Mouse (Mus musculus) heart, adult 8-10 months (tissue): ENCODE measurements around the gene Wdpcp. TPM values are rescaled to one million over a fixed set of nuclear protein-coding genes. Genes with fewer than 3 reads are reported as not detected.
"Not testable (repeated sequence)": the region's sequence is repeated elsewhere in the genome, so short reads cannot be mapped to it uniquely, and the experiment has no call there.

Source experiments
- DNase-seq: peaks from one replicate; pipeline ENCODE4 v3.0.0; 2022; ENCODE audit warnings: low spot score
- total RNA-seq, 4 experiments: library from RNA; stranded (reverse); gene quantifications; 2 replicates each; pipeline ENCODE4 v1.2.4; 2022

Gene Wdpcp
- total RNA-seq: 1 to 10 TPM; 3.1 to 5.1 (median 3.8) TPM

GRCm38 (mm10) chr11:21571700-21572381 is at the start of gene Wdpcp, which contains the start of gene Mdh1:
TSS of gene Wdpcp (plus strand) at chr11:21572235.
TSS of gene Mdh1 (minus strand) at chr11:21572367.
- DNase-seq: peak; percentile 97

DNA sequence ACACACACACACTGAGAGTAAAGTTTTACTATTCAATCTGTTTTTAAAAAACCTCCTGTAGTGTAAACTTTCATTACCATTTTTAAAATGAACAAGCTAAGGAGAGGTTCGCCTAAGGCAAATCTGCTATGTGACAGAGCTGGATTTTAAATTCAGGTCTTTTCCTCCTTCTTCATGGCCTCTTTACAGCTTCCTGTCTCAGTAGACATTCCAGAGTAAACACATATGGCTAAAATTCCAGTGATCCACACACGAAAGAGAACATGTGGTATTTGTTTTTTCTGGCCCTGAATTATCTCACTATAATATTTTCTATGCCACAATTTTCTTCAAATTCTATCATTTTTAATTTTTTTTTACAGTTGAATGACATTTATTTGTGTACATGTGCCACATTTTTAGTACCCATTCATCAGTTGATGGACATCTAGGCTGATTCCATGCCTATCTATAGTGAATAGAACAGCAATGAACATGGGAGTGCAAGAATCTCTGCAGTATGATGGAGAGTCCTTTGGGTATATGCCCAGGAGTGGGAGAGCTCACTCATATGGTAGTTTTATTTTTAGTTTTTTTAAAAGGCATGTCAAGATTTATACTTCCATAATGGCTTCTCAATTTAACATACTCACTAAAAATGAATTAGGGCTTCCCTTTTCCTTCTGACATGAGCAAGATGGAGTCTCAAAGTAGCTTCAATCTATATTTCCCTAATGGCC is 43.2 kb upstream of the Wdpcp start:
- no peak for DNase-seq

DNA sequence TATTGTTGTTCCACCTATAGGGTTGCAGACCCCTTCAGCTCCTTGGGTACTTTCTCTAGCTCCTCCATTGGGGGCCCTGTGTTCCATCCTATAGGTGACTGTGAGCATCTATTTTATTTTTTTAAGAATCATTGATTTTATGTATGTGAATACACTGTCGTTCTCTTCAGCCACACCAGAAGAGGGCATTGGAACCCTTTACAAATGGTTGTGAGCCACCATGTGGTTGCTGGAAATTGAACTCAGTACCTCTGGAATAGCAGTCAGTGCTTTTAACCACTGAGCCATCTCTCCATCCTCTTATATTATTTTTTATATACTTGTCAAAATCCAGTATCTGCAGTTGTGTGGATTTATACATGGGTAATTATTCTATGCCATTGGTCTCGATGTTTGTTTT is 41.2 kb upstream of the Wdpcp start:
- DNase-seq: not testable (repeated sequence)

DNA sequence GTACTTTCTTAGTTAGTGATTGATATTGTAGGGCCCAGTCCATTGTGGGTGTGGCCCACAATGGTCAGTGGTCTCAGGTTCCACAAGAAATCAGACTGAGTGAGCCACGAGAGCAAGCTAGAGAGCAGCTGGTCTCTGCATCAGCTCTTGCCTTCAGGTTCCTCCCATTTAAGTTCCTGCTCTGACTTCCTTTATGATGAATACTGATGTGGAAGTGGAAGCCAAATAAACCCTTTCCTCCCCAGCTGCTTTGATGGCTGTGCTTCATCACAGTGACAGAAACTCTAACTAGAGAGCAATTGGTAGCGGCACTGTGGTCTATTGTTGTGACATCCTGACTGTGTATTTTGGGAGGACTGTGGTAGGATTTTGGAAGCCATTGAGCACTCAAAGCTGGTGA is 32.0 kb upstream of the Wdpcp start:
- no peak for DNase-seq

- DNase-seq: no peak
These were observed 31.4 kb upstream of the Wdpcp start for GRCm38 (mm10) chr11:21540622-21541021.

- no peak for DNase-seq
These were observed 29.3 kb upstream of the Wdpcp start for GRCm38 (mm10) chr11:21542731-21543130.

- DNase-seq: no peak
These were observed 27.0 kb upstream of the Wdpcp start for GRCm38 (mm10) chr11:21545021-21545420.

DNA sequence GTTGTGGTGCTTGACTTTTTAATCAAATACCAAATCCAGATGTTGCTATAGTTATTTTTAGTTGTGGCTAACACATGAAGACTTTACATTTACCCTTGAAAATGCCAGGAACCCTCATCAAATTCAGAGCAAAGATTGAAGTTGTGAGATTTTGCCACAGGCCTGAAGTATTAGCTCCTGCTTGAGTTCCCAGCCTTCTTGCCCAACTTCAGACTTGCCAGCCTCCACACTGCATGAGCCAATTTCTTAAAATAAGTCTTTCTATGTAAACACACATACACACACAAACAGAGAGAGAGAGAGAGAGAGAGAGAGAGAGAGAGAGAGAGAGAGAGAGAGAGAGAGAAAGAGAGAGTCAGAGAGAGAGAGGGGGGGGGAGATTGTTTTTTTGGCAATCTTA is 26.1 kb upstream of the Wdpcp start:
- DNase-seq: no peak

- no peak for DNase-seq
These were observed 25.4 kb upstream of the Wdpcp start for GRCm38 (mm10) chr11:21546671-21547070.

- DNase-seq: no peak
These were observed 24.5 kb upstream of the Wdpcp start for GRCm38 (mm10) chr11:21547518-21547917.

DNA sequence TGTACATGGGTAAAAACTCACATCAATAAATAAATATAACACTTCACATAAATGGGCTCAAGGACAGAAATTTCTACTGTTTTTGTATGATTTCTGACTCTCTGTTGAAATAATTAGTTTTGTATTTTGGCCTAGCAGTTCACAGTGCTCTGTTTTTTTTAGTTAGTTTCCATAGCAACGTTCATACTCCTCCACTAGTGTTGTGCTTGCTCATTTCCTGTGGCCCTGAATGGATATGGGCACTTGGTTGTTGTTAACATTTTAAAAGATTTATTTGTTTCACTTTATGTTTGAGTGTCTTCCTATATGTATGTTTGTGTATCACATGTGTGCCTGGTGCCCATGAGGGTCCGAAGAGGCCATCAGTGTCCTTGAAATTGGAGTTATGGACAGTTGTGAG is 23.0 kb upstream of the Wdpcp start:
- DNase-seq: no peak

DNA sequence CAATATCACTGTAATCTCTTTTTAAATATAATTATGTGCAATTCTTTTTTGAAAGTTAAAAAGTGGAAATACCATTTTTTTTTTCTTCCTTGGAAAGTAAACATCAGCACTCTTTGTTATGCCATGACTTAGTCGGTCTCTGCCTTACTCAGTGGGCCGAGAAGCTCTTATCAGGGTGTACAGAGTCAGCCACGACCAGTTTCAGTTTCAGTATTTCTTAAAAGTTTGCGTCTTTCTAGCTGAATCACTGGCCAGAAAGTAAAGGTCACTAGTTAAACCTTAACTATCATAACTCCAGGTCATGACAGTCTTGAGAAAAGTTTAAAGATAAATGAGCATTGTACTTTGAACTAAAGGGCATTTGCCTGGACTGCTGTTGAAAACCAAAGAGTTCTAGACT is 22.3 kb upstream of the Wdpcp start:
- no peak for DNase-seq

GRCm38 (mm10) chr11:21550222-21551173 is 21.5 kb upstream of the Wdpcp start:
- DNase-seq: no peak

DNA sequence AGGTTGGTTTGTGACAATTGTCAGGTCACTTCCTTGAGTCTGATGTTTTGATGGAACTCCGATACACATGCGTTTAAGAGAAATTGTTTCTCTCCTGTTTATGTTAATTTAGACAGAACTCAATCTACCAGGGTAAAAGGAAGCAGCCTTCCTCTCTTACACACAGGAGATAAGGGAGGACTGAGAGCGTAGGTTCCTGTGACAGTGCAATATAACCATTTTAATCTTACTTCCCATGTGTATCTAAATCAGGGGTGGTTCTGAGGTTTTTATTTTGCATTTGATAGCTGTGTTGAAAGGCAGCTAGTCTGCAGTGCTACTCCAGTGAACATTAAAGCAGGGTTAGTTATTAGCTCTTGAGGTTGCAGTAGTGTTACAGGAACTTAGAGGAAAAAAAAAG is 20.0 kb upstream of the Wdpcp start:
- no peak for DNase-seq

- no peak for DNase-seq
These were observed 12.3 kb upstream of the Wdpcp start for GRCm38 (mm10) chr11:21559727-21560126.

- DNase-seq: no peak
These were observed 10.7 kb upstream of the Wdpcp start for GRCm38 (mm10) chr11:21561347-21561746.

GRCm38 (mm10) chr11:21563617-21564325 is 8.3 kb upstream of the Wdpcp start:
- peak; percentile 43 for DNase-seq

DNA sequence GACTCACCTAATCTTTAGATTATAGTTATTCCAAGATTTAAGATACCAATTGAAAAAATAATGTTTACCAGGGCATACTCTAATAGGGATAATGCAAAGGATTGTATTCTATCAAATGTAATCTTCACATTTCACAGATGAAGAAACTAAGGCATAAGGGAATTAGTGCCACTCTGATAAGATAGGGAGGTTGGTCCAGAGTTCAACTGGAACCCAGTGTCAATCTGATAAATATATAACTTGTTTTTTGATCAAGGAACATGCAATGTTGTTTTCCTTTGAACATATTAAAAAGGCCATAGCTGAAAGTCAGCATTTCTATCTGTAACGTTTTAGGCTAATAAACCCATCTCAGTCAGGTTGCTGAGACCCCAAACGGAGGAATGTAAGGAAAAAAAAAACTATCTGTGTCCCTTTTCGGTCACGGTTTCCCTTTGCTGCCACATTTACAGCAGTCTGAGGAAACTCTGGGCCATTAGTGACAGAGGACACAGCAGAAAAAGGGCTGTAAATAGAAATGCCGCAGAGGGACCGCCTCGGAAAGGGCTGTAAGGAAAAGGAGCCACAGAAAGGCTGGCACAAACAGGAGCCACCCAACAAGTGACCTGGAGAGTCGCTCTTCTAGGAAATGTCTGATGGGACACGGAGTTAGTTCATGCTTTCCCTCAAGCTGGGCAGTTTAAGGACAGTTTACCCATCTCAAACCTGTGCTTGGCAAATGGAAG is 7.2 kb upstream of the Wdpcp start:
- DNase-seq: no peak

DNA sequence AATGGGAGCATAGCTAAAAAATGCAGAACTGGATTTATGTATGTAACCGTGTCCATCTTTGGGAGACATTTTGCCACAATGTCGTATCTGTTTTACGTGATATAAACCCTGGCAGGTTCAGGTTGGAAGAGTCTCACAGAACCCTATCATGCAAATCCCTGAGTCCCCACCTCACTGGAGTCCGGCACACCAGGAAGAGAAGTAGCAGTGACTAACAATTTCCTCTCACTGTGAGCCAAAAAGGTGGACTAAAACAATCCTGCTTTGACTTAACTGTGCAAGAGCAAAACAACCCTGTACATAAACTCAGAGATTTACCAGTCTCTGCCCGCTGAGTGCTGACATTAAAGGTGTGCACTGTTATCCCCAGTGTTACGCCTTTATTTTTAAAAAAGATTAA is 5.1 kb upstream of the Wdpcp start:
- no peak for DNase-seq

DNA sequence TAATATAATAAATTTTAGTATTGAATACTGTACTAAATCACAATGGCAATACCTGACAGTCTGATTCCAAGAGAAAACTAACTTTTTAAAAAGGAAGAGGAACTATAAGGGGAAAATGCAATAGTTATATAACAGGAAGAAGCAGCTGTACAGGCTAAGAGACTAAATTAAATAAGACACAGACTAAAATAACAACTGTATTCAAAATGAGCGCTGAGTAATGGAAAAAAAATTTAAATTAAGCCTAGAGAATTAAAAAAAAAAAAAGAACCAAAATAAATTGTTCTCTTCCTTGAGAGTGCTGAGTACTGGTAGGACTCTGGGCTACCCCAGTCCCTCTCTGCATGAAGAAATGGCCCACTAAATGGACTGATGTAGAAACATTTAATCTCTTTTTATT is 4.3 kb upstream of the Wdpcp start:
- no peak for DNase-seq

DNA sequence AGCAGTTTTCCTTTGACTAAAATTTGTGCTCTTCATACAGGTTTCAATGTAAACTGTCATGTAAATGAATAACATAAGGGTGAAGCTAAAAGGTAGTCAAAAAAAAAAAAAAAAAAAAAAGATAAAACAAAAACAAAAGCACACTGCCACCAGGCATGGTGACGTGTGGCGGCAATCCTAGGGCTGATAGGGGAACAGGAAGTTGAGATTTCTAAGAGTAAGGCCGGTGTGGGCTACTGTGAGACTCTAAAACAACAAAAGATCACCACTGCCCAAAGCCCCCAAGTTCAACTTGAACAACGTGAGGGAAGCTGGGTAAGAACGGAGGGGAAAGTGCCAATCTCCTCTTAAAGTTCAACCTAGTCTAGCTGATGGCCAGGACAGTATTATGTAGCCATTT is 3.0 kb upstream of the Wdpcp start:
- no peak for DNase-seq
